Mouse (Mus musculus): ENCODE results near the gene Ppp3ca. TPM values are rescaled to one million over a fixed set of nuclear protein-coding genes. Genes with fewer than 3 reads are reported as not detected.
A peak's percentile ranks its signal among the peaks of the same experiment; 100 is the strongest.

The Ppp3ca gene
- total and polyA plus RNA-seq, 3 experiments, result 63.4 to 143 (median 130) TPM

DNA sequence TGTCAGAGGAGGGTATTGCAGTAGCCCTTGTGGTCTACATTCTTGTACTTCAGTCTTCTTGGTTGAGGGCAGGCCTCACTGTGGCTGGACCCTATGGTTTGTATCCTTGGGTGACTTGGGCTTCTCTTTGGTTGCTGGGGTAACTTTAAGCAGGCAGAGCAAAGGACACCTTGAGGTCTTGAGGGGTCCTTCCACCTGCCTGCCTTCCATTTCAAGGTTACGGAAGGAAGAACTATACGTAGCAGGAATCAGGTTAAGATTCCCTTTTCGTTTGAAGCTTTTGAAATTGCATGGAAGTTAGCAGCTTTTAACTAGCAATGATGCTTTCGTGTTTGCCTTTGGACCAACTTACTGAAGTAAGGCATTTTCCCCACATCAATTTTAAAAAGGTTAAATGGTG, 51.3 kb downstream of the Ppp3ca start (continued):
- TF ChIP-seq SMC3 (IDR thresholded peaks at IDR 0.05; ENCODE audit: low read depth, low read length) (peak; percentile 12), MXI1 (IDR thresholded peaks at IDR 0.05; ENCODE audit: low read depth, low read length) (peak; percentile 12; the same call in 1 of the 2 replicates), SIN3A (IDR thresholded peaks at IDR 0.05; ENCODE audit: low read length) (no peak; the same call in 1 of the 2 replicates), HCFC1 (IDR thresholded peaks at IDR 0.05; ENCODE audit: low read depth, low read length) (peak; percentile 73), MAZ (IDR thresholded peaks at IDR 0.05; ENCODE audit: low read depth, low read length) (no peak), ZMIZ1 (IDR thresholded peaks at IDR 0.05; ENCODE audit: low read depth, low read length) (no peak; the same call in 1 of the 2 replicates), BHLHE40 (IDR thresholded peaks at IDR 0.05; ENCODE audit: low read depth, low read length) (no peak; the same call in 1 of the 2 replicates), JUN (IDR thresholded peaks at IDR 0.05; ENCODE audit: insufficient read depth, low read depth, low read length) (no peak)

DNA sequence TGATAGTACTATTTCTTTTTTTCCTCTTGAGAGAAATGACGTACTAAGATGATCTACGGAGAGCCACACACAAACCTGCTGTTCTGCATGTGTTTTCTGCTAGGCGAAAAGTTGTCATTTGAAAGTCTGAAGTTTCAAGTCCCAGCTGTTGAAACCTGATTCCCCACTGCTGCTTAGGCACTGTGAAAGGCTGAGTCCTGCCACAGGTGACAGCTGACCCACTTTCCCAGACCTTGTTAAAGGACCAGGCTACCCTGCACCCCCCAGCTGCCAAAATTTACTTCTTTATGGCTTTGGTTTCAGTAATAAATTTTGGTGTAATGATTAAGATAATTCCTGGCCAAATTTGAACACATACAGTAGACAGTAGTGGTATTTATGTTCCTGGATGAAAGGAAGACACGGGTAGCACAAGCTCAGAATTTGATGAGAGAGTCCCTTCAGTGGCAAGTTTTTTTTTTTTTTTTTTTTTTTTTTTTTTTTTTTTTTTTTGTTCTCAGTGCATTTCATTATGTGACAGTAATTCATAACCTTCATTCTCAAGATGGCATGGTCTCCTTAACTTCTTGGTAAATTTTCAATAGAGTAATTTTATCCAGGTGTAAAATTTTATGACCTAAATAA, 52.0 kb downstream of the Ppp3ca start:
- Histone ChIP-seq H3K79me2 (replicated peaks; ENCODE audit: control insufficient read depth, extremely low read depth, insufficient read depth, poor library complexity, severe bottlenecking) (peaks cover 29% of the 10 kb centered on the region), H3K4me1 (ENCODE audit: control insufficient read depth in 1 of 2, insufficient read depth in 2 of 2) (peaks cover 18 to 88% of the 10 kb centered on the region in 2 experiments), H3K27ac (ENCODE audit: insufficient read depth, low read depth) (no peak overlapping the region), H3K9ac (ENCODE audit: insufficient read depth, low read depth) (peak overlapping the region; percentile 66), H3K27me3 (replicated peaks) (no peaks in the 10 kb centered on the region), H3K36me3 (replicated peaks in 1 of 2; ENCODE audit: control insufficient read depth in 1 of 2, insufficient read depth in 1 of 2, low read length in 1 of 2) (peaks cover 0 to 34% of the 10 kb centered on the region in 2 experiments), H3K9me3 (replicated peaks; ENCODE audit: low read length) (peaks cover 4% of the 10 kb centered on the region), H3K4me3 (replicated peaks in 1 of 3; ENCODE audit: low read depth in 2 of 3, low read length in 2 of 3, poor library complexity in 1 of 3) (peak overlapping the region; percentile 11 to 48 (median 43)), H3K4me2 (ENCODE audit: insufficient read depth, low read depth, poor library complexity, severe bottlenecking) (peak overlapping the region; percentile 53)
- TF ChIP-seq SMC3 (IDR thresholded peaks at IDR 0.05; ENCODE audit: low read depth, low read length), result 0 out of 2 replicates have a peak, but pooled peaks have one; percentile 15
- peak; percentile 96 for TF ChIP-seq ZNF384 (IDR thresholded peaks at IDR 0.05; ENCODE audit: low read depth, low read length)
- peak; percentile 66; the same call in 1 of the 2 replicates for TF ChIP-seq EP300 (IDR thresholded peaks at IDR 0.05; ENCODE audit: low read length)
- TF ChIP-seq MXI1 (IDR thresholded peaks at IDR 0.05; ENCODE audit: low read depth, low read length), result peak; percentile 80
- TF ChIP-seq CHD1 (IDR thresholded peaks at IDR 0.05; ENCODE audit: low read depth, low read length), result peak; percentile 88; the same call in 1 of the 2 replicates
- peak; percentile 92 for TF ChIP-seq SIN3A (IDR thresholded peaks at IDR 0.05; ENCODE audit: low read length)
- no peak for TF ChIP-seq ZMIZ1 (IDR thresholded peaks at IDR 0.05; ENCODE audit: low read depth, low read length)
- no peak for TF ChIP-seq RAD21 (IDR thresholded peaks at IDR 0.05; ENCODE audit: low read depth, low read length)
- peak; percentile 85 for TF ChIP-seq ETS1 (conservative IDR thresholded peaks at IDR 0.05; ENCODE audit: low read depth, low read length)
- TF ChIP-seq JUND (conservative IDR thresholded peaks at IDR 0.05; ENCODE audit: low read depth, low read length), result no peak
- TF ChIP-seq BHLHE40 (IDR thresholded peaks at IDR 0.05; ENCODE audit: low read depth, low read length), result 0 out of 2 replicates have a peak, but pooled peaks have one; percentile 24
- TF ChIP-seq POLR2AphosphoS2 (IDR thresholded peaks at IDR 0.05; ENCODE audit: low read depth, low read length), result no peak
- no peak for TF ChIP-seq PAX5 (IDR thresholded peaks at IDR 0.05; ENCODE audit: low read length)
- TF ChIP-seq ZC3H11A (IDR thresholded peaks at IDR 0.05; ENCODE audit: low read depth, low read length), result no peak
- DNase-seq (ENCODE audit: extremely low read depth), result no peak
- in situ Hi-C loops (cut with MboI; ENCODE audit: low pct_ligation_motif_present, low pct_unique_long_range_greater_than_20kb, low sequenced_read_pairs), result no loop called here
- dilution Hi-C loops (cut with MboI; ENCODE audit: extremely low pct_ligation_motif_present, extremely low pct_unique_long_range_greater_than_20kb, low sequenced_read_pairs), result no loop called here

All from CH12.LX (cell line).